Mouse (Mus musculus): ENCODE measurements around the gene Zranb1. TPM values are rescaled to one million over a fixed set of nuclear protein-coding genes. Genes with fewer than 3 reads are reported as not detected.

Gene Zranb1
- total RNA-seq, 1 experiment: 19.3 TPM

- in situ Hi-C loops (cut with MboI; ENCODE audit: low sequenced_read_pairs in 2 of 2, unreplicated experiment in 2 of 2): no loop called here
- Histone ChIP-seq H3K4me1 (ENCODE audit: control insufficient read depth in 2 of 2, insufficient read depth in 2 of 2, low read length in 2 of 2, poor library complexity in 1 of 2) (no peaks in the 10 kb centered on the region; a peak in 1 of 4 replicates), H3K27ac (ENCODE audit: insufficient read depth, low read depth, low read length, poor library complexity, severe bottlenecking) (no peak overlapping the region), H3K9me3 (ENCODE audit: control insufficient read depth, insufficient read depth, low read depth, low read length) (no peaks in the 10 kb centered on the region), H3K36me3 (ENCODE audit: control insufficient read depth, insufficient read depth, low read length, poor library complexity, severe bottlenecking) (peaks cover 89% of the 10 kb centered on the region), H3K9ac (ENCODE audit: insufficient read depth, low read depth, low read length, poor library complexity, severe bottlenecking) (no peak overlapping the region), H3K4me3 (ENCODE audit: insufficient read depth in 1 of 2, low read depth in 1 of 2, low read length in 2 of 2, poor library complexity in 1 of 2, severe bottlenecking in 1 of 2) (no peak overlapping the region)
- TF ChIP-seq ZC3H11A (IDR thresholded peaks at IDR 0.05; ENCODE audit: borderline replicate concordance, low read depth, low read length) (no peak), CHD2 (IDR thresholded peaks at IDR 0.05; ENCODE audit: low read depth, low read length) (no peak), HCFC1 (IDR thresholded peaks at IDR 0.05; ENCODE audit: borderline replicate concordance, insufficient read depth, low read length) (no peak), ZNF384 (IDR thresholded peaks at IDR 0.05; ENCODE audit: low read depth, low read length) (no peak), MAFK (IDR thresholded peaks at IDR 0.05; ENCODE audit: insufficient read depth, low read depth, low read length) (no peak)
- DNase-seq (ENCODE audit: low read depth, low spot score): no peak
These were observed 63.2 kb downstream of the Zranb1 start for GRCm38 (mm10) chr7:132994120-132994519.

GRCm38 (mm10) chr7:132994628-132995191 lies 63.8 kb downstream of the Zranb1 start:
- no peak overlapping the region for H3K4me3 ChIP-seq (ENCODE audit: insufficient read depth in 1 of 2, low read depth in 1 of 2, low read length in 2 of 2, poor library complexity in 1 of 2, severe bottlenecking in 1 of 2)
- no peak for DNase-seq (ENCODE audit: low read depth, low spot score)
- no peaks in the 10 kb centered on the region for H3K9me3 ChIP-seq (ENCODE audit: control insufficient read depth, insufficient read depth, low read depth, low read length)
- in situ Hi-C loops (cut with MboI; ENCODE audit: low sequenced_read_pairs in 2 of 2, unreplicated experiment in 2 of 2): no loop called here
- TF ChIP-seq MAFK (IDR thresholded peaks at IDR 0.05; ENCODE audit: insufficient read depth, low read depth, low read length): no peak
- no peak for TF ChIP-seq HCFC1 (IDR thresholded peaks at IDR 0.05; ENCODE audit: borderline replicate concordance, insufficient read depth, low read length)
- TF ChIP-seq ZNF384 (IDR thresholded peaks at IDR 0.05; ENCODE audit: low read depth, low read length): no peak
- TF ChIP-seq CHD2 (IDR thresholded peaks at IDR 0.05; ENCODE audit: low read depth, low read length): no peak
- no peak for TF ChIP-seq ZC3H11A (IDR thresholded peaks at IDR 0.05; ENCODE audit: borderline replicate concordance, low read depth, low read length)
- H3K27ac ChIP-seq (ENCODE audit: insufficient read depth, low read depth, low read length, poor library complexity, severe bottlenecking): no peak overlapping the region
- no peaks in the 10 kb centered on the region; a peak in 1 of 4 replicates for H3K4me1 ChIP-seq (ENCODE audit: control insufficient read depth in 2 of 2, insufficient read depth in 2 of 2, low read length in 2 of 2, poor library complexity in 1 of 2)
- H3K9ac ChIP-seq (ENCODE audit: insufficient read depth, low read depth, low read length, poor library complexity, severe bottlenecking): no peak overlapping the region
- peaks cover 90% of the 10 kb centered on the region for H3K36me3 ChIP-seq (ENCODE audit: control insufficient read depth, insufficient read depth, low read length, poor library complexity, severe bottlenecking)

- Histone ChIP-seq H3K4me3 (ENCODE audit: insufficient read depth in 1 of 2, low read depth in 1 of 2, low read length in 2 of 2, poor library complexity in 1 of 2, severe bottlenecking in 1 of 2) (no peak overlapping the region), H3K9ac (ENCODE audit: insufficient read depth, low read depth, low read length, poor library complexity, severe bottlenecking) (no peak overlapping the region), H3K4me1 (ENCODE audit: control insufficient read depth in 2 of 2, insufficient read depth in 2 of 2, low read length in 2 of 2, poor library complexity in 1 of 2) (peaks cover 0 to under 1% of the 10 kb centered on the region in 2 experiments; a peak in 1 of 4 replicates), H3K9me3 (ENCODE audit: control insufficient read depth, insufficient read depth, low read depth, low read length) (no peaks in the 10 kb centered on the region), H3K27ac (ENCODE audit: insufficient read depth, low read depth, low read length, poor library complexity, severe bottlenecking) (no peak overlapping the region), H3K36me3 (ENCODE audit: control insufficient read depth, insufficient read depth, low read length, poor library complexity, severe bottlenecking) (peaks cover 90% of the 10 kb centered on the region)
- no peak for TF ChIP-seq CHD2 (IDR thresholded peaks at IDR 0.05; ENCODE audit: low read depth, low read length)
- no peak for TF ChIP-seq ZC3H11A (IDR thresholded peaks at IDR 0.05; ENCODE audit: borderline replicate concordance, low read depth, low read length)
- TF ChIP-seq MAFK (IDR thresholded peaks at IDR 0.05; ENCODE audit: insufficient read depth, low read depth, low read length): no peak
- no peak for TF ChIP-seq ZNF384 (IDR thresholded peaks at IDR 0.05; ENCODE audit: low read depth, low read length)
- no peak for TF ChIP-seq HCFC1 (IDR thresholded peaks at IDR 0.05; ENCODE audit: borderline replicate concordance, insufficient read depth, low read length)
- no peak for DNase-seq (ENCODE audit: low read depth, low spot score)
- in situ Hi-C loops (cut with MboI; ENCODE audit: low sequenced_read_pairs in 2 of 2, unreplicated experiment in 2 of 2): no loop called here
These were observed 65.4 kb downstream of the Zranb1 start for GRCm38 (mm10) chr7:132996391-132996790.

- peaks cover 3 to 6% of the 10 kb centered on the region in 2 experiments; a peak in 2 of 4 replicates for H3K4me1 ChIP-seq (ENCODE audit: control insufficient read depth in 2 of 2, insufficient read depth in 2 of 2, low read length in 2 of 2, poor library complexity in 1 of 2)
- TF ChIP-seq MAFK (IDR thresholded peaks at IDR 0.05; ENCODE audit: insufficient read depth, low read depth, low read length) (no peak), ZNF384 (IDR thresholded peaks at IDR 0.05; ENCODE audit: low read depth, low read length) (no peak), HCFC1 (IDR thresholded peaks at IDR 0.05; ENCODE audit: borderline replicate concordance, insufficient read depth, low read length) (no peak), ZC3H11A (IDR thresholded peaks at IDR 0.05; ENCODE audit: borderline replicate concordance, low read depth, low read length) (no peak), CHD2 (IDR thresholded peaks at IDR 0.05; ENCODE audit: low read depth, low read length) (no peak)
- no peaks in the 10 kb centered on the region for H3K9me3 ChIP-seq (ENCODE audit: control insufficient read depth, insufficient read depth, low read depth, low read length)
- no peak overlapping the region for H3K27ac ChIP-seq (ENCODE audit: insufficient read depth, low read depth, low read length, poor library complexity, severe bottlenecking)
- DNase-seq (ENCODE audit: low read depth, low spot score): no peak
- H3K9ac ChIP-seq (ENCODE audit: insufficient read depth, low read depth, low read length, poor library complexity, severe bottlenecking): no peak overlapping the region
- H3K4me3 ChIP-seq (ENCODE audit: insufficient read depth in 1 of 2, low read depth in 1 of 2, low read length in 2 of 2, poor library complexity in 1 of 2, severe bottlenecking in 1 of 2): no peak overlapping the region
- in situ Hi-C loops (cut with MboI; ENCODE audit: low sequenced_read_pairs in 2 of 2, unreplicated experiment in 2 of 2): no loop called here
- peaks cover 95% of the 10 kb centered on the region for H3K36me3 ChIP-seq (ENCODE audit: control insufficient read depth, insufficient read depth, low read length, poor library complexity, severe bottlenecking)
These were observed 67.7 kb downstream of the Zranb1 start for GRCm38 (mm10) chr7:132998639-132999038.

All from ES-E14 (cell line).